Mouse (Mus musculus): ENCODE results near the gene Smpdl3a. TPM values are rescaled to one million over a fixed set of nuclear protein-coding genes. Genes with fewer than 3 reads are reported as not detected.

The Smpdl3a gene
- total and polyA plus RNA-seq, 2 experiments: 50.7 to 69.3 TPM

- H3K9ac ChIP-seq (ENCODE audit: low read depth, low read length): no peak overlapping the region
- peaks cover 13% of the 10 kb centered on the region for H3K36me3 ChIP-seq (ENCODE audit: control insufficient read depth, insufficient read depth, low read length)
- H3K4me3 ChIP-seq (ENCODE audit: insufficient read depth, low read depth, low read length): no peak overlapping the region
- H3K27ac ChIP-seq (replicated peaks; ENCODE audit: insufficient read depth, low read depth, low read length): no peak overlapping the region
- no peak for TF ChIP-seq POLR2A (IDR thresholded peaks at IDR 0.05; ENCODE audit: extremely low read depth, insufficient read depth, low read length)
- no peak for TF ChIP-seq CTCF (IDR thresholded peaks at IDR 0.05; ENCODE audit: low read depth, low read length)
- peak; percentile 12 for DNase-seq (ENCODE audit: extremely low read depth, low read depth, low spot score)
- no peaks in the 10 kb centered on the region for H3K27me3 ChIP-seq (ENCODE audit: control insufficient read depth, insufficient read depth, low read length)
- 94% methylated on average over 1 of the region's 1 CpGs for WGBS
- H3K79me2 ChIP-seq (ENCODE audit: control insufficient read depth, insufficient read depth, low read length): no peaks in the 10 kb centered on the region; the same call in 1 of the 2 replicates
- peaks cover 2% of the 10 kb centered on the region; the same call in 1 of the 2 replicates for H3K4me1 ChIP-seq (ENCODE audit: control insufficient read depth, insufficient read depth, low read length)
These were observed 5.4 kb downstream of the Smpdl3a start for GRCm38 (mm10) chr10:57799486-57799885.

- Histone ChIP-seq H3K9ac (ENCODE audit: low read depth, low read length) (no peak overlapping the region), H3K36me3 (ENCODE audit: control insufficient read depth, insufficient read depth, low read length) (peaks cover 35% of the 10 kb centered on the region), H3K27ac (replicated peaks; ENCODE audit: insufficient read depth, low read depth, low read length) (no peak overlapping the region), H3K79me2 (ENCODE audit: control insufficient read depth, insufficient read depth, low read length) (no peaks in the 10 kb centered on the region), H3K27me3 (ENCODE audit: control insufficient read depth, insufficient read depth, low read length) (no peaks in the 10 kb centered on the region), H3K4me3 (ENCODE audit: insufficient read depth, low read depth, low read length) (no peak overlapping the region), H3K4me1 (ENCODE audit: control insufficient read depth, insufficient read depth, low read length) (no peaks in the 10 kb centered on the region)
- WGBS: 94% methylated on average over 6 of the region's 6 CpGs
- DNase-seq (ENCODE audit: extremely low read depth, low read depth, low spot score): no peak
- TF ChIP-seq POLR2A (IDR thresholded peaks at IDR 0.05; ENCODE audit: extremely low read depth, insufficient read depth, low read length) (no peak), CTCF (IDR thresholded peaks at IDR 0.05; ENCODE audit: low read depth, low read length) (no peak)
These were observed 13.6 kb downstream of the Smpdl3a start for GRCm38 (mm10) chr10:57807754-57808153.

GRCm38 (mm10) chr10:57812161-57812856, 18.2 kb downstream of the Smpdl3a start:
- 87% methylated on average over 5 of the region's 5 CpGs for WGBS
- Histone ChIP-seq H3K27me3 (ENCODE audit: control insufficient read depth, insufficient read depth, low read length) (no peaks in the 10 kb centered on the region), H3K9ac (ENCODE audit: low read depth, low read length) (no peak overlapping the region), H3K4me3 (ENCODE audit: insufficient read depth, low read depth, low read length) (no peak overlapping the region), H3K36me3 (ENCODE audit: control insufficient read depth, insufficient read depth, low read length) (peaks cover 18% of the 10 kb centered on the region), H3K27ac (replicated peaks; ENCODE audit: insufficient read depth, low read depth, low read length) (no peak overlapping the region), H3K4me1 (ENCODE audit: control insufficient read depth, insufficient read depth, low read length) (no peaks in the 10 kb centered on the region), H3K79me2 (ENCODE audit: control insufficient read depth, insufficient read depth, low read length) (no peaks in the 10 kb centered on the region)
- no peak for TF ChIP-seq CTCF (IDR thresholded peaks at IDR 0.05; ENCODE audit: low read depth, low read length)
- no peak for TF ChIP-seq POLR2A (IDR thresholded peaks at IDR 0.05; ENCODE audit: extremely low read depth, insufficient read depth, low read length)
- DNase-seq (ENCODE audit: extremely low read depth, low read depth, low spot score): no peak

- WGBS: 87% methylated on average over 2 of the region's 2 CpGs
- Histone ChIP-seq H3K4me1 (ENCODE audit: control insufficient read depth, insufficient read depth, low read length) (no peaks in the 10 kb centered on the region), H3K79me2 (ENCODE audit: control insufficient read depth, insufficient read depth, low read length) (no peaks in the 10 kb centered on the region), H3K36me3 (ENCODE audit: control insufficient read depth, insufficient read depth, low read length) (peaks cover 10% of the 10 kb centered on the region), H3K27ac (replicated peaks; ENCODE audit: insufficient read depth, low read depth, low read length) (no peak overlapping the region), H3K9ac (ENCODE audit: low read depth, low read length) (no peak overlapping the region), H3K27me3 (ENCODE audit: control insufficient read depth, insufficient read depth, low read length) (no peaks in the 10 kb centered on the region), H3K4me3 (ENCODE audit: insufficient read depth, low read depth, low read length) (no peak overlapping the region)
- TF ChIP-seq CTCF (IDR thresholded peaks at IDR 0.05; ENCODE audit: low read depth, low read length) (no peak), POLR2A (IDR thresholded peaks at IDR 0.05; ENCODE audit: extremely low read depth, insufficient read depth, low read length) (no peak)
- no peak for DNase-seq (ENCODE audit: extremely low read depth, low read depth, low spot score)
These were observed 20.2 kb downstream of the Smpdl3a start for GRCm38 (mm10) chr10:57814295-57814694.

GRCm38 (mm10) chr10:57815869-57816268, 21.7 kb downstream of the Smpdl3a start:
- 82% methylated on average over 6 of the region's 6 CpGs for WGBS
- no peak for DNase-seq (ENCODE audit: extremely low read depth, low read depth, low spot score)
- no peak overlapping the region for H3K9ac ChIP-seq (ENCODE audit: low read depth, low read length)
- H3K27ac ChIP-seq (replicated peaks; ENCODE audit: insufficient read depth, low read depth, low read length): no peak overlapping the region
- H3K27me3 ChIP-seq (ENCODE audit: control insufficient read depth, insufficient read depth, low read length): no peaks in the 10 kb centered on the region
- no peak for TF ChIP-seq POLR2A (IDR thresholded peaks at IDR 0.05; ENCODE audit: extremely low read depth, insufficient read depth, low read length)
- TF ChIP-seq CTCF (IDR thresholded peaks at IDR 0.05; ENCODE audit: low read depth, low read length): no peak
- H3K4me3 ChIP-seq (ENCODE audit: insufficient read depth, low read depth, low read length): no peak overlapping the region
- H3K79me2 ChIP-seq (ENCODE audit: control insufficient read depth, insufficient read depth, low read length): no peaks in the 10 kb centered on the region
- H3K4me1 ChIP-seq (ENCODE audit: control insufficient read depth, insufficient read depth, low read length): no peaks in the 10 kb centered on the region
- H3K36me3 ChIP-seq (ENCODE audit: control insufficient read depth, insufficient read depth, low read length): peaks cover 5% of the 10 kb centered on the region

- Histone ChIP-seq H3K4me3 (ENCODE audit: insufficient read depth, low read depth, low read length) (no peak overlapping the region), H3K79me2 (ENCODE audit: control insufficient read depth, insufficient read depth, low read length) (no peaks in the 10 kb centered on the region)
- TF ChIP-seq CTCF (IDR thresholded peaks at IDR 0.05; ENCODE audit: low read depth, low read length): no peak
- no peak for TF ChIP-seq POLR2A (IDR thresholded peaks at IDR 0.05; ENCODE audit: extremely low read depth, insufficient read depth, low read length)
These were observed 25.1 kb downstream of the Smpdl3a start for GRCm38 (mm10) chr10:57819209-57819608.

More at GRCm38 (mm10) chr10:57819209-57819608, 25.1 kb downstream of the Smpdl3a start:
- Histone ChIP-seq H3K4me1 (ENCODE audit: control insufficient read depth, insufficient read depth, low read length) (no peaks in the 10 kb centered on the region; the same call in 1 of the 2 replicates), H3K27me3 (ENCODE audit: control insufficient read depth, insufficient read depth, low read length) (no peaks in the 10 kb centered on the region), H3K9ac (ENCODE audit: low read depth, low read length) (no peak overlapping the region), H3K27ac (replicated peaks; ENCODE audit: insufficient read depth, low read depth, low read length) (no peak overlapping the region), H3K36me3 (ENCODE audit: control insufficient read depth, insufficient read depth, low read length) (no peaks in the 10 kb centered on the region)
- WGBS: 87% methylated on average over 2 of the region's 2 CpGs
- no peak for DNase-seq (ENCODE audit: extremely low read depth, low read depth, low spot score)

Measured in liver, adult 2 months (tissue).